Mouse (Mus musculus) cortical plate, adult 2 months (tissue): ENCODE data around the gene Mphosph6.

Experiments
- CTCF ChIP-seq: fragments of 200-500 bp; IDR thresholded peaks from 2 replicates; pipeline ENCODE4 v1.5.1; 2011; ENCODE audit warnings: mild to moderate bottlenecking, control low read depth, low read length; ENCODE audit not compliant: insufficient read depth; ENCODE audit errors: extremely low read depth
- POLR2A ChIP-seq: fragments of 200-500 bp; IDR thresholded peaks from 2 replicates; pipeline ENCODE4 v1.6.1; 2011; ENCODE audit warnings: mild to moderate bottlenecking, low read length, control low read depth; ENCODE audit not compliant: insufficient read depth; ENCODE audit errors: extremely low read depth

DNA sequence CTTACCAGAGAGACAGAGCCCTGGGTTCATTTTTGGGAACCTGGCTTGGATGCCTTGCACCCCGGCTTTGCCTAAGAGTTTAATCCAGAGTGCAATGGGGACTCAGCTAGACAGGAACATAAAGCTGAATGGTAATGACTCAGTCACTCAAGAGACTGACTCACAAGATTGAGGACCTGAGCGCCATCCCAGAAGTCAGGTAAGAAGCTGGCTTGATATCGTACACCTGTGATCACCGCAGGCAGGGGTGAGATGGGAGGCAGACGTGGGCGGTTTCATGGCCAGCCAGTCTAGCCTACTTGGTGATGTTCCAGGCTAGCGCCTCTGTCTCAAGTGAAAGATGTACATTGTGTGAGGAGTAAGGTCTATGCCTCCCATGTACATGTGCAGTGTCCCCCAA is 18.7 kb downstream of the Mphosph6 start:
- TF ChIP-seq CTCF (no peak), POLR2A (no peak)
